Mouse (Mus musculus): ENCODE results near the gene Snw1. TPM values are rescaled to one million over a fixed set of nuclear protein-coding genes. Genes with fewer than 3 reads are reported as not detected.
"Not testable (repeated sequence)": the region's sequence is repeated elsewhere in the genome, so short reads cannot be mapped to it uniquely, and the experiment has no call there.

The Snw1 gene
- 136 and 142 TPM in 2 replicates for polyA plus RNA-seq (2015; fragmentation: Nextera tagmentation; extraction: Ambion mirVana)

GRCm38 (mm10) chr12:87471964-87472786 lies at the start of gene Snw1:
TSS of gene Snw1 (minus strand) at chr12:87472274.
- peaks cover 9% of the 10 kb centered on the region for H3K4me1 ChIP-seq (ENCODE audit: insufficient read depth, low read length)
- peak within 1 kb of the TSS; percentile 87 for H3K27ac ChIP-seq (ENCODE audit: low read length)
- H3K9ac ChIP-seq (replicated peaks; ENCODE audit: low read length), result peak within 1 kb of the TSS; percentile 97
- WGBS, result 3% methylated on average over 45 of the region's 45 CpGs
- peak; percentile 97 for ATAC-seq (ENCODE audit: low FRiP score, low TSS enrichment)
- H3K27me3 ChIP-seq (ENCODE audit: insufficient read depth, low read length), result no peaks in the 10 kb centered on the region
- H3K9me3 ChIP-seq (ENCODE audit: low read length), result no peaks in the 10 kb centered on the region
- peak within 1 kb of the TSS; percentile 77 for H3K4me2 ChIP-seq (replicated peaks; ENCODE audit: low read depth, low read length)
- H3K36me3 ChIP-seq (ENCODE audit: insufficient read depth, low read length), result peaks cover 15% of the 10 kb centered on the region
- H3K4me3 ChIP-seq (ENCODE audit: low read length), result peak within 1 kb of the TSS; percentile 94

- H3K9me3 ChIP-seq (ENCODE audit: low read length); ATAC-seq (ENCODE audit: low FRiP score, low TSS enrichment); H3K4me1 ChIP-seq (ENCODE audit: insufficient read depth, low read length); H3K4me2 ChIP-seq (replicated peaks; ENCODE audit: low read depth, low read length); H3K27me3 ChIP-seq (ENCODE audit: insufficient read depth, low read length); H3K9ac ChIP-seq (replicated peaks; ENCODE audit: low read length); H3K36me3 ChIP-seq (ENCODE audit: insufficient read depth, low read length); H3K4me3 ChIP-seq (ENCODE audit: low read length); H3K27ac ChIP-seq (ENCODE audit: low read length): not testable (repeated sequence)
- 64% methylated on average over 3 of the region's 3 CpGs for WGBS
Observed at GRCm38 (mm10) chr12:87519616-87520015, 47.5 kb upstream of the Snw1 start.

- not testable (repeated sequence) for H3K27me3 ChIP-seq (ENCODE audit: insufficient read depth, low read length); H3K36me3 ChIP-seq (ENCODE audit: insufficient read depth, low read length); H3K4me1 ChIP-seq (ENCODE audit: insufficient read depth, low read length); H3K9me3 ChIP-seq (ENCODE audit: low read length); H3K9ac ChIP-seq (replicated peaks; ENCODE audit: low read length); H3K4me3 ChIP-seq (ENCODE audit: low read length); H3K4me2 ChIP-seq (replicated peaks; ENCODE audit: low read depth, low read length); H3K27ac ChIP-seq (ENCODE audit: low read length); ATAC-seq (ENCODE audit: low FRiP score, low TSS enrichment)
- 89% methylated on average over 4 of the region's 4 CpGs for WGBS
Observed at GRCm38 (mm10) chr12:87514016-87514415, 41.9 kb upstream of the Snw1 start, which contains the start of gene Gm8300. TSS of gene Gm8300 (plus strand) at chr12:87514316.

- not testable (repeated sequence) for H3K27ac ChIP-seq (ENCODE audit: low read length); H3K4me1 ChIP-seq (ENCODE audit: insufficient read depth, low read length); H3K9me3 ChIP-seq (ENCODE audit: low read length); H3K36me3 ChIP-seq (ENCODE audit: insufficient read depth, low read length); H3K4me3 ChIP-seq (ENCODE audit: low read length); H3K9ac ChIP-seq (replicated peaks; ENCODE audit: low read length); H3K4me2 ChIP-seq (replicated peaks; ENCODE audit: low read depth, low read length); H3K27me3 ChIP-seq (ENCODE audit: insufficient read depth, low read length); ATAC-seq (ENCODE audit: low FRiP score, low TSS enrichment)
- WGBS, result 96% methylated on average over 3 of the region's 3 CpGs
Observed at GRCm38 (mm10) chr12:87494421-87494820, 22.3 kb upstream of the Snw1 start, which contains the start of gene Gm5788. TSS of gene Gm5788 (plus strand) at chr12:87494721.

GRCm38 (mm10) chr12:87488683-87489082 lies 16.6 kb upstream of the Snw1 start:
- H3K4me3 ChIP-seq (ENCODE audit: low read length); H3K27me3 ChIP-seq (ENCODE audit: insufficient read depth, low read length); H3K27ac ChIP-seq (ENCODE audit: low read length); H3K4me1 ChIP-seq (ENCODE audit: insufficient read depth, low read length); H3K4me2 ChIP-seq (replicated peaks; ENCODE audit: low read depth, low read length); H3K9ac ChIP-seq (replicated peaks; ENCODE audit: low read length); H3K9me3 ChIP-seq (ENCODE audit: low read length); H3K36me3 ChIP-seq (ENCODE audit: insufficient read depth, low read length); ATAC-seq (ENCODE audit: low FRiP score, low TSS enrichment): not testable (repeated sequence)
- 78% methylated on average over 2 of the region's 2 CpGs for WGBS

- not testable (repeated sequence) for H3K9me3 ChIP-seq (ENCODE audit: low read length); H3K27me3 ChIP-seq (ENCODE audit: insufficient read depth, low read length); H3K9ac ChIP-seq (replicated peaks; ENCODE audit: low read length); H3K4me1 ChIP-seq (ENCODE audit: insufficient read depth, low read length); H3K36me3 ChIP-seq (ENCODE audit: insufficient read depth, low read length); H3K4me3 ChIP-seq (ENCODE audit: low read length); ATAC-seq (ENCODE audit: low FRiP score, low TSS enrichment); H3K27ac ChIP-seq (ENCODE audit: low read length); H3K4me2 ChIP-seq (replicated peaks; ENCODE audit: low read depth, low read length)
- 80% methylated on average over 5 of the region's 5 CpGs for WGBS
Observed at GRCm38 (mm10) chr12:87482482-87482881, 10.4 kb upstream of the Snw1 start.

- Histone ChIP-seq H3K27me3 (ENCODE audit: insufficient read depth, low read length) (no peaks in the 10 kb centered on the region), H3K4me2 (replicated peaks; ENCODE audit: low read depth, low read length) (no peak overlapping the region), H3K9me3 (ENCODE audit: low read length) (no peaks in the 10 kb centered on the region), H3K36me3 (ENCODE audit: insufficient read depth, low read length) (peaks cover 3% of the 10 kb centered on the region; the same call in 1 of the 2 replicates), H3K27ac (ENCODE audit: low read length) (no peak overlapping the region), H3K4me1 (ENCODE audit: insufficient read depth, low read length) (peaks cover 9% of the 10 kb centered on the region), H3K4me3 (ENCODE audit: low read length) (no peak overlapping the region), H3K9ac (replicated peaks; ENCODE audit: low read length) (no peak overlapping the region)
- 64% methylated on average over 3 of the region's 3 CpGs for WGBS
- ATAC-seq (ENCODE audit: low FRiP score, low TSS enrichment), result no peak
Observed at GRCm38 (mm10) chr12:87474756-87475155, 2.7 kb upstream of the Snw1 start.

- Histone ChIP-seq H3K4me2 (replicated peaks; ENCODE audit: low read depth, low read length) (peak overlapping the region; percentile 77), H3K36me3 (ENCODE audit: insufficient read depth, low read length) (peaks cover 20% of the 10 kb centered on the region), H3K27me3 (ENCODE audit: insufficient read depth, low read length) (no peaks in the 10 kb centered on the region), H3K27ac (ENCODE audit: low read length) (peak overlapping the region; percentile 87), H3K9ac (replicated peaks; ENCODE audit: low read length) (peak overlapping the region; percentile 97), H3K4me3 (ENCODE audit: low read length) (peak overlapping the region; percentile 94), H3K9me3 (ENCODE audit: low read length) (no peaks in the 10 kb centered on the region), H3K4me1 (ENCODE audit: insufficient read depth, low read length) (peaks cover 9% of the 10 kb centered on the region)
- no peak for ATAC-seq (ENCODE audit: low FRiP score, low TSS enrichment)
- WGBS, result under 1% methylated on average over 19 of the region's 19 CpGs
Observed at GRCm38 (mm10) chr12:87471421-87471963, 582 bp downstream of the Snw1 start.

GRCm38 (mm10) chr12:87470263-87471136 lies 1.6 kb downstream of the Snw1 start:
- H3K4me1 ChIP-seq (ENCODE audit: insufficient read depth, low read length), result peaks cover 9% of the 10 kb centered on the region
- H3K9ac ChIP-seq (replicated peaks; ENCODE audit: low read length), result peak overlapping the region; percentile 52; the same call in 1 of the 2 replicates
- no peak overlapping the region for H3K27ac ChIP-seq (ENCODE audit: low read length)
- no peaks in the 10 kb centered on the region for H3K9me3 ChIP-seq (ENCODE audit: low read length)
- H3K27me3 ChIP-seq (ENCODE audit: insufficient read depth, low read length), result no peaks in the 10 kb centered on the region
- peak overlapping the region; percentile 94 for H3K4me3 ChIP-seq (ENCODE audit: low read length)
- peaks cover 25% of the 10 kb centered on the region for H3K36me3 ChIP-seq (ENCODE audit: insufficient read depth, low read length)
- ATAC-seq (ENCODE audit: low FRiP score, low TSS enrichment), result no peak
- H3K4me2 ChIP-seq (replicated peaks; ENCODE audit: low read depth, low read length), result peak overlapping the region; percentile 77
- 56% methylated on average over 7 of the region's 7 CpGs for WGBS

All from kidney, embryonic 16.5 days (tissue).